Mouse (Mus musculus) kidney, adult 2 months (tissue): Measurements from ENCODE around the gene Sned1. TPM values are rescaled to one million over a fixed set of nuclear protein-coding genes. Genes with fewer than 3 reads are reported as not detected.
"Not testable (repeated sequence)": the region's sequence is repeated elsewhere in the genome, so short reads cannot be mapped to it uniquely, and the experiment has no call there.

Experiments used
- DNase-seq: peaks from one replicate; pipeline ENCODE4 v3.0.0; 2021
- H3K27ac ChIP-seq: fragments of 200-500 bp; 2 replicates; pipeline ENCODE4 v1.5.1; 2012; ENCODE audit warnings: low read depth, low read length, control low read depth, inconsistent platforms; ENCODE audit not compliant: insufficient read depth
- H3K27me3 ChIP-seq: fragments of 200-500 bp; replicated peaks from 2 replicates; pipeline ENCODE4 v1.6.1; 2012; ENCODE audit warnings: mild to moderate bottlenecking, moderate library complexity, low read length, inconsistent platforms; ENCODE audit not compliant: control insufficient read depth, insufficient read depth
- H3K36me3 ChIP-seq: fragments of 200-500 bp; 2 replicates; pipeline ENCODE4 v1.6.1; 2012; ENCODE audit warnings: mild to moderate bottlenecking, moderate library complexity, low read length, inconsistent platforms; ENCODE audit not compliant: control insufficient read depth, insufficient read depth
- H3K4me1 ChIP-seq: fragments of 200-500 bp; 2 replicates; pipeline ENCODE4 v1.6.1; 2011; ENCODE audit warnings: low read length; ENCODE audit not compliant: control insufficient read depth, insufficient read depth
- H3K4me3 ChIP-seq: fragments of 200-500 bp; 2 replicates; pipeline ENCODE4 v1.5.1; 2011; ENCODE audit warnings: mild to moderate bottlenecking, low read depth, low read length, control low read depth; ENCODE audit not compliant: insufficient read depth
- CTCF ChIP-seq: fragments of 200-500 bp; conservative IDR thresholded peaks from 2 replicates; pipeline ENCODE4 v1.5.1; 2011; ENCODE audit warnings: low read depth, mild to moderate bottlenecking, control low read depth, low read length, moderate library complexity, mixed read lengths; ENCODE audit not compliant: insufficient read depth, insufficient read length
- POLR2A ChIP-seq: fragments of 200-500 bp; IDR thresholded peaks from one replicate; pipeline ENCODE4 v1.6.1; 2011; ENCODE audit warnings: low read depth, low read length, control low read depth
- WGBS: fragments of 180-500 bp; shearing (Covaris S2); methylation state at CpG from one replicate; pipeline ENCODE4 v1.1.7; 2018; 5-methylcytosine and 5-hydroxymethylcytosine counted together
- polyA plus RNA-seq: library from polyadenylated mRNA; depleted of rRNA; stranded (reverse); fragments of >200 nt; gene quantifications from 2 replicates; pipeline ENCODE4 v1.2.3, GENCODE M21; 2012; rRNA removed

Gene Sned1
- polyA plus RNA-seq, result 8.8 and 10.0 TPM in 2 replicates

DNA sequence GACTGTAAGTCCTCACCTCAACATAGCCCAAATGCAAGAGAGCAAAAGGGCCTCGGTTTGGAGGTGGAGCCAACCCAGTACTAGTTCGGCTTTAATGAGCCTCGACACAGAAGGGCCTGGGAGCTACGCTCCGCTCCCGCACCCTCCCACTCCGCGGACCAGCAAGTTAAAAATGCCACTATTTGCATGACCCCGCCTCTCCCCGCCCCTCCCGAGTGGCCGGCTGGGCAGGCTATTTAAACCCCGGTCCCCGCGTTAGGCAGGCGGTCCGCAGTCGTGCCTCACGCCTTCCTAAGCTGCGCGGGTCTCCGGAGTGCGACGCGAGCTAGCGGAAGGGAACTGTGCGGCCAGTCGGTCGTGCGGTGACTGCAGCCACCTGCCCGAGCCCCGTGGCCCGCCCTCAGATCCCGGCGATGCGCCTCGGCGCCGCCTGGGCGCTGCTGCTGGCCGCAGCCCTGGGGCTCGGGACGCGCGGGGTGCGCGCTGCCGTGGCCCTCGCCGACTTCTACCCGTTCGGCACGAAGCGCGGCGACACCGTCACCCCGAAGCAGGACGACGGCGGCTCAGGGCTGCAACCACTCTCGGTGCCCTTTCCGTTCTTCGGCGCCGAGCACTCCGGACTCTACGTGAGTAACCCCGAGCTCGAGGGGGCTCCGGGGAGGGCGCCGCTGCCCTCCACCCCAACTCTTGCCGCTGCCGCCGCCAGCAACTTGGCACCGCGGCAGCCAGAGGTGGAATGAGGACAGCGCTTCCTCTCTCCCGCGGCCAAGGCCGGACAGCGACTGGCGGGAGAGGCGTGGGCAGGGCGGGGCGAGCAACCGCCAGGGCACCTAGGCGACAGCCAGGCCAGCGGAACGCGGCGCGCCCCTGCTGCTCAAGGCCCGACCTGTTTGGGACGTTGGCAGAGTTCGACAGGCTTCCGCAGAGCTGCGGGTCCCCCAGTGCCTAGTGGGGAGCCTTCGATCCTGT is at the start of gene Sned1:
Gene Sned1, plus strand, starts transcription at position 266 of the 969 bp plus-strand sequence.
- no peaks in the 10 kb centered on the region for H3K27me3 ChIP-seq
- H3K36me3 ChIP-seq, result no peaks in the 10 kb centered on the region
- TF ChIP-seq CTCF (no peak), POLR2A (peak; percentile 95)
- peak within 1 kb of the TSS; percentile 26 for H3K27ac ChIP-seq
- peak; percentile 97 for DNase-seq
- peak within 1 kb of the TSS; percentile 52 for H3K4me3 ChIP-seq
- H3K4me1 ChIP-seq, result no peaks in the 10 kb centered on the region; the same call in 1 of the 2 replicates
- WGBS, result 1% methylated on average over 100 of the region's 100 CpGs

DNA sequence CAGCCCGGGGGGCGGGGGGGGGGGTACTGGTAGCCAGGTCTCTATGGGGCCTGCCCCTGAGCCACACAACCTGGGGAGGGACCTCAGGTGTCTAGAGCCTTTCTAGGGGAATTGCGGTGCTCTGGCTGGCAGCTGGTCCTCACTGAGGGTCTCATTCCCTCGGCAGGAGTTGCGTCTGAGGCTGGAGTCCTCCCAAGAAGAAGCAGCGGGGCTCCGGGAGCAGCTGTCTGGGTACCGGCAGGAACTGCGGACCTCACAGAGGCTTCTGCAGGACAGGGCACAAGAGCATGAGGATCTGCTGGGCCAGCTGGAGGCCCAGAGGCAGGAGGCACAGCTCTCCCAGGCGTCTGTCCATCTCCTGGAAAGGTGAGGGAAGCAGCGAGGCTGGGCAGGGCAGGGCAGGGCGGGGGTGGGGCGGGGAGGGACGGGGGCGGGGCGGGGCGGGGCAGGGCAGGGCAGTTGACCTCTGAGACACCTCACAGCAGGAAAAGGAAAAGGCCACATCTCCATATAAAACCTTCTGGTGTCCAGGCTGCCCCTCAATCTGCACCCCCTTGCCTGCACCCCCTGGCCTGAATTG is 44.8 kb upstream of the Sned1 start:
- Histone ChIP-seq H3K4me1 (no peaks in the 10 kb centered on the region), H3K4me3 (no peak overlapping the region), H3K27ac (no peak overlapping the region), H3K36me3 (no peaks in the 10 kb centered on the region), H3K27me3 (no peaks in the 10 kb centered on the region)
- whole genome bisulfite sequencing, result 29% methylated on average over 12 of the region's 17 CpGs
- TF ChIP-seq CTCF (no peak), POLR2A (no peak)
- DNase-seq, result no peak

DNA sequence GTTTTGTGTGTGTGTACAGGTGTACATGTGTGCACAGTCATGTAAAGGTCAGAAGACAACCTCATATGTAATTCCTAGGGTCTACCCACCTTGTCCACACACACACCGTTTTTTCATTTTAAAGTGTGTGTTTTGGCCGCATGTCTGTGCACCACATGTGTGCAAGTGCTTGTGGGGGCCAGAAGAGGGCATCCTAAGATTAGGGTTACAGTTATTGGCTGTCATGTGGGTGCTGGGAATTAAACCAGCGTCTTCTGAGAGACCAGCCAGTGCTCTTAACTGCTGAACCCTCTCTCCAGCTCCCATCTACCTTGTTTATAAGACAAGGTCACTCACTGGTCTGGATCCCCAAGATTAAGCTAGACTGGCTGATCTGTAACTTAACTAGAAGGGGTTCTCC is 40.7 kb upstream of the Sned1 start:
- H3K36me3 ChIP-seq, result no peaks in the 10 kb centered on the region
- no peak overlapping the region for H3K4me3 ChIP-seq
- peaks cover 2% of the 10 kb centered on the region; the same call in 1 of the 2 replicates for H3K4me1 ChIP-seq
- DNase-seq, result no peak
- no peak for TF ChIP-seq CTCF
- H3K27ac ChIP-seq, result no peak overlapping the region
- WGBS, result 88% methylated on average over 3 of the region's 3 CpGs
- no peaks in the 10 kb centered on the region for H3K27me3 ChIP-seq

DNA sequence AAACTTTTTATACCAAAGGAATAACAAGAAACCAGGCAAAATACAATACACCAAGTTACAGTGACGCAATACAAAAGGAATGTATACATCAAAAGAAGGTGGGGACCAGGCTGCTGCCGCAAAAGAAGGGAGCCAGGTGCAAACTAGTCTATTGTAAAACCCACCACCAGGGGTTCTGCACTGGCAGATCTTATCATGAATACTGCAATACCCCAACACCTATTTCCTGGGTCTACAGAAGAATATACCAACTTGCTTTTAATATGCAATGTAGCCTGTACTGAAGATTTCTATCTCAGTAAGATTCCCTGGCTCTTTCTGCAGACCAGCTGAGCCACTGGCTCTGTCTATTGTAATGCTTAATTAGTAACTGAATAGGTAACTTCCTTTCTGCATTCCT is 38.2 kb upstream of the Sned1 start:
- not testable (repeated sequence) for H3K27me3 ChIP-seq, H3K36me3 ChIP-seq, H3K4me1 ChIP-seq, DNase-seq, H3K4me3 ChIP-seq, H3K27ac ChIP-seq
- 65% methylated on average over 2 of the region's 2 CpGs for WGBS

DNA sequence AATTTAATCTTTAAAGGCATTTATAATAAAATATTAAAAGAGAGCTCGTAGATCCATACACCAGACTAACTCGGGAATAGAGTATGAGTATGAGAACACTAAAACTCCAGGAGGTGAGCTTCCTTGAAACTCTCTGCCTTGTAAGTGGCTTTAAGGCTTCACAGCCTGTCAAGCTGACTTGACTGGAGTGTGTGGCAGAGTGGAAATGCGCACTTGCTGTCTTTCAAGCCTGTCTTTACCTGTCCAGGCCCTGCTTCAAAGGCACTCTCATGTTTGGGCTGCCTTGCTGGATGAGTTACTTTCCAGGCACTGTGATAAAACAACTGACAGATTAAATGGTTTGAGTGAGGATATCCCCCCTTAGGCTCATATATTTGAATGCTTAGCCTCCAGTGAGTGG is 37.7 kb upstream of the Sned1 start:
- TF ChIP-seq CTCF, result no peak
- TF ChIP-seq POLR2A, result no peak
- DNase-seq, result no peak
- Histone ChIP-seq H3K4me1 (peaks cover 2% of the 10 kb centered on the region; the same call in 1 of the 2 replicates), H3K27ac (no peak overlapping the region), H3K36me3 (no peaks in the 10 kb centered on the region), H3K27me3 (no peaks in the 10 kb centered on the region), H3K4me3 (no peak overlapping the region)
- 44% methylated on average over 3 of the region's 3 CpGs for WGBS

DNA sequence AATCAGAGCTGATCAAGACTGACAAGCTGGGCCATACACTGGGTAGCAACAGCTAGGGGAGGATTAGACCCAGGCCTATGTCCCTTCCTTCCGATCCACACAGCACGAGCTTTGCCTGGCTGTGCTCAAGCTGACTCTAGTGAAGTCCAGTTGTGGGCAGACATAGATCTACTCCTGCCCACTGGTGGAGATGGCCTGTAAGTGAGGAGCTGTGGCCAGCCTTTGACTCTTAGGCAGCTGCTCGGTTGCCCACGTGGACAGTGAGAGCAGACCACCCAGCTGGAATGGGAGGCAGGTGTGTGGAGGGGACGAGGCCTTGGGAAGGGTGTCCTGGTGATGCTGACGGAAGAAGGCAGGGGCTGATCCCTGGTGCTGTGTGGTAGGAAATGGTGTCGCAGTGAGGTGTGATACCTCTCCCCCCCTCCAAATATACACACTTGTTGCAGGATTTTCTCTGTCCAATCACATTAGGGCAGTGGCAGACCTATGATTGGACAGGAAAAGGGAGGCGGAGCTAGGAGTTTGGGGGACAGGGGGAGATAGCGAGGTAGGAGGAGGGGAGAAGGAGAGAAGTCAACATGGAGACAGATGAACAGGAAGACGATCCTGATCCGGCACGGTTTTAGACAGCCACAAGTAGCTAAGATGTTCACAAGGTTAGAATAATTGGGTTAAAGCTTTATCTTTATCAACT is 29.2 kb upstream of the Sned1 start:
- no peaks in the 10 kb centered on the region for H3K27me3 ChIP-seq
- DNase-seq, result no peak
- H3K36me3 ChIP-seq, result no peaks in the 10 kb centered on the region
- TF ChIP-seq CTCF, result no peak
- no peak for TF ChIP-seq POLR2A
- 82% methylated on average over 12 of the region's 12 CpGs for WGBS
- no peaks in the 10 kb centered on the region; the same call in none of the 2 replicates for H3K4me1 ChIP-seq
- H3K27ac ChIP-seq, result no peak overlapping the region
- no peak overlapping the region for H3K4me3 ChIP-seq

DNA sequence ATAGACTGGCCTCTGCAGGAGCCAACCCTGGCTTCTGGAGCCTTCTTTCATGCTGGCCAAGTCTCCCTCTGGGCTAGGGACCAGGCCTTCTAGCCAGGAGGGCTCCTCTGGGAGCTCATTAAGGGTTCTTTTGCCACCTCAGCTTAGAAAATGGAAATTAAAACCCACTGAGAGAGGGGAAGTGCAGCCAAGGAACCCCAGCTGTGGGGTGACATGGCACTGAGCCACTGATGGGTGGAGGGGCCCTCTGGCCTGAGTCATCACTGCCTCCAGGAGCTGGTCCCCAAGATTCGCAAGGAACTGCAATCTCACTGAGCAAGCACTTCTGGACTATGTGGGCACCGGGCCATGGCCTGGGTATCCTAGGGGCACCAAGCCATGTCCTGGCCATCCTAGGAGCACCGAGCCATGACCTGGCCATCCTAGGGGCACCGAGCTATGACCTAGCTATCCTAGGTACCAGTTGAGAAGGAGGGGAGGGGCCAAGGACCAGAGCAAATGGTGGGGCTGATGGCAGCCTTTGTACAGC is 28.0 kb upstream of the Sned1 start:
- Histone ChIP-seq H3K4me3 (no peak overlapping the region), H3K27ac (no peak overlapping the region), H3K27me3 (no peaks in the 10 kb centered on the region), H3K4me1 (no peaks in the 10 kb centered on the region; the same call in none of the 2 replicates), H3K36me3 (no peaks in the 10 kb centered on the region)
- 55% methylated on average over 4 of the region's 4 CpGs for WGBS
- TF ChIP-seq POLR2A (no peak), CTCF (no peak)
- peak; percentile 34 for DNase-seq
